ENCODE assay signal across 9 mouse cellular contexts in genomic region chr1:63995137-63995492, GRCm38 (mm10).
DNase-seq lines count a peak whose midpoint lies in the region; ATAC-seq and TF ChIP-seq lines count a peak whose summit lies in the region.
"Had no signal": no experiment of that assay in that cellular context is flagged by ENCODE, and none has a peak within 500 bp of the region (broad histone marks: within the 10 kb centered on the region; RNA-seq: fewer than 3 reads in every experiment).

No protein-coding gene starts in this region.

- intact Hi-C loops in gastrocnemius, adult 2 months (cut with DNase I) = loop anchor here (5.0 kb wide), 1 partner anchor 127 kb away; the partner anchor contains the start of gene Klf7

- H3K4me2 ChIP-seq in neural tube, embryonic 11.5 days (ENCODE audit: low read depth) = no peak overlapping the region
- H3K4me2 ChIP-seq in intestine, embryonic 16.5 days (ENCODE audit: low read depth, low read length) = peak overlapping the region; percentile 33
- no peak overlapping the region for H3K4me2 ChIP-seq in stomach, embryonic 16.5 days (ENCODE audit: low read depth, low read length)

- WGBS in neural tube, embryonic 11.5 days = 63% methylated on average over 5 of the region's 5 CpGs
- WGBS in intestine, embryonic 16.5 days = 44% methylated on average over 5 of the region's 5 CpGs
- 54% methylated on average over 5 of the region's 5 CpGs for WGBS in stomach, embryonic 16.5 days

- H3K27ac ChIP-seq in gastrocnemius, adult 2 months = peak overlapping the region; percentile 73
- H3K27ac ChIP-seq in neural tube, embryonic 11.5 days (ENCODE audit: low read depth, low read length) = peak overlapping the region; percentile 49
- H3K27ac ChIP-seq in intestine, embryonic 16.5 days (ENCODE audit: low read length) = peak overlapping the region; percentile 36; the same call in 1 of the 2 replicates
- H3K27ac ChIP-seq in stomach, embryonic 16.5 days (ENCODE audit: low read length) = peak overlapping the region; percentile 34; the same call in 1 of the 2 replicates

- no peak overlapping the region for H3K9ac ChIP-seq in neural tube, embryonic 11.5 days (ENCODE audit: low read length)
- H3K9ac ChIP-seq in intestine, embryonic 16.5 days (ENCODE audit: low read depth, low read length) = 0 out of 2 replicates have a peak overlapping the region, but pooled peaks have one; percentile 29
- H3K9ac ChIP-seq in stomach, embryonic 16.5 days (ENCODE audit: low read length) = no peak overlapping the region

- no peaks in the 10 kb centered on the region for H3K36me3 ChIP-seq in neural tube, embryonic 11.5 days (ENCODE audit: control insufficient read depth, insufficient read depth, low read length)
- H3K36me3 ChIP-seq in intestine, embryonic 16.5 days (ENCODE audit: control insufficient read depth, insufficient read depth, low read length) = no peaks in the 10 kb centered on the region
- H3K36me3 ChIP-seq in stomach, embryonic 16.5 days (ENCODE audit: control insufficient read depth, insufficient read depth, low read length) = no peaks in the 10 kb centered on the region

- no peak for DNase-seq in gastrocnemius, adult 2 months
- no peak for DNase-seq in gastrocnemius, postnatal 25 days
- DNase-seq in neural tube, embryonic 11.5 days (ENCODE audit: low spot score) = no peak
- DNase-seq in neural tube, embryonic 10.5 days (ENCODE audit: extremely low spot score, low spot score) = no peak
- no peak for DNase-seq in cerebellum, adult 11-12 months
- no peak for DNase-seq in thymus, postnatal 10 days (ENCODE audit: low spot score in 2 of 2)
- DNase-seq: B cell, adult 2 months had no signal

- H3K4me1 ChIP-seq in neural tube, embryonic 11.5 days (ENCODE audit: control insufficient read depth, insufficient read depth, low read length) = peaks cover 13% of the 10 kb centered on the region
- peaks cover 18% of the 10 kb centered on the region for H3K4me1 ChIP-seq in intestine, embryonic 16.5 days (ENCODE audit: control insufficient read depth, insufficient read depth, low read length)
- peaks cover 9% of the 10 kb centered on the region for H3K4me1 ChIP-seq in stomach, embryonic 16.5 days (ENCODE audit: control insufficient read depth, insufficient read depth, low read length)

- ATAC-seq in neural tube, embryonic 11.5 days (ENCODE audit: insufficient read depth, low FRiP score, low TSS enrichment) = no peak
- ATAC-seq in intestine, embryonic 16.5 days = no peak
- no peak for ATAC-seq in stomach, embryonic 16.5 days (ENCODE audit: insufficient read depth, low FRiP score)

- no peaks in the 10 kb centered on the region for H3K27me3 ChIP-seq in neural tube, embryonic 11.5 days (ENCODE audit: control insufficient read depth, insufficient read depth, low read length)
- no peaks in the 10 kb centered on the region for H3K27me3 ChIP-seq in intestine, embryonic 16.5 days (replicated peaks; ENCODE audit: control insufficient read depth, insufficient read depth, low read length)
- H3K27me3 ChIP-seq in stomach, embryonic 16.5 days (ENCODE audit: control insufficient read depth, insufficient read depth, low read length) = no peaks in the 10 kb centered on the region

- TF ChIP-seq CTCF in gastrocnemius, adult 2 months (IDR thresholded peaks at IDR 0.05) = no peak

- H3K4me3 ChIP-seq in gastrocnemius, adult 2 months = no peak overlapping the region
- H3K4me3 ChIP-seq in neural tube, embryonic 11.5 days (ENCODE audit: low read depth, low read length) = no peak overlapping the region
- no peak overlapping the region for H3K4me3 ChIP-seq in intestine, embryonic 16.5 days (ENCODE audit: low read length)
- H3K4me3 ChIP-seq in stomach, embryonic 16.5 days (replicated peaks; ENCODE audit: low read length) = no peak overlapping the region

- H3K9me3 ChIP-seq in neural tube, embryonic 11.5 days (ENCODE audit: control insufficient read depth, low read length) = no peaks in the 10 kb centered on the region
- H3K9me3 ChIP-seq in intestine, embryonic 16.5 days (ENCODE audit: control insufficient read depth, low read length) = no peaks in the 10 kb centered on the region
- no peaks in the 10 kb centered on the region for H3K9me3 ChIP-seq in stomach, embryonic 16.5 days (replicated peaks; ENCODE audit: control insufficient read depth, low read length)
